8 mouse cellular contexts compared by ENCODE assay signal in genomic region chr9:111690484-111690855, GRCm38 (mm10). TPM values are rescaled to one million over a fixed set of nuclear protein-coding genes. Genes with fewer than 3 reads are reported as not detected.
A peak's percentile ranks its signal among the peaks of the same experiment; 100 is the strongest.
DNase-seq lines count a peak whose midpoint lies in the region; ATAC-seq and TF ChIP-seq lines count a peak whose summit lies in the region.

No protein-coding gene starts in this region.

- 9% methylated on average over 6 of the region's 6 CpGs for WGBS in lung, embryonic 14.5 days
- WGBS in forebrain, embryonic 15.5 days = 10% methylated on average over 6 of the region's 6 CpGs
- 9% methylated on average over 6 of the region's 6 CpGs for WGBS in liver, embryonic 12.5 days (ENCODE audit: insufficient replicate concordance)
- WGBS in stomach, embryonic 14.5 days = 8% methylated on average over 6 of the region's 6 CpGs

- H3K36me3 ChIP-seq in lung, embryonic 14.5 days (ENCODE audit: insufficient read depth) = no peaks in the 10 kb centered on the region
- H3K36me3 ChIP-seq in forebrain, embryonic 15.5 days = no peaks in the 10 kb centered on the region
- H3K36me3 ChIP-seq in liver, embryonic 12.5 days = no peaks in the 10 kb centered on the region
- no peaks in the 10 kb centered on the region for H3K36me3 ChIP-seq in stomach, embryonic 14.5 days (ENCODE audit: control insufficient read depth, insufficient read depth, low read length)

- TF ChIP-seq CTCF in lung, embryonic 14.5 days (IDR thresholded peaks at IDR 0.05; ENCODE audit: low read depth) = no peak

- peak overlapping the region; percentile 88 for H3K4me2 ChIP-seq in lung, embryonic 14.5 days
- peak overlapping the region; percentile 89 for H3K4me2 ChIP-seq in forebrain, embryonic 15.5 days (replicated peaks)
- H3K4me2 ChIP-seq in liver, embryonic 12.5 days = peak overlapping the region; percentile 69
- peak overlapping the region; percentile 80 for H3K4me2 ChIP-seq in stomach, embryonic 14.5 days (replicated peaks; ENCODE audit: low read depth, low read length)

- DNase-seq in lung, embryonic 14.5 days = no peak
- DNase-seq in lung, postnatal 10 days = no peak
- no peak for DNase-seq in MN1 (ENCODE audit: low spot score)
- DNase-seq in ovary, postnatal 10 days (ENCODE audit: low spot score) = no peak
- DNase-seq in urinary bladder, postnatal 25 days (ENCODE audit: low spot score) = no peak

- no peak overlapping the region for H3K27ac ChIP-seq in lung, embryonic 14.5 days (ENCODE audit: low read depth)
- H3K27ac ChIP-seq in forebrain, embryonic 15.5 days (replicated peaks) = no peak overlapping the region
- H3K27ac ChIP-seq in liver, embryonic 12.5 days = no peak overlapping the region
- no peak overlapping the region for H3K27ac ChIP-seq in stomach, embryonic 14.5 days (ENCODE audit: low read length)

- peaks cover 22% of the 10 kb centered on the region for H3K27me3 ChIP-seq in lung, embryonic 14.5 days (ENCODE audit: insufficient read depth, low read length)
- H3K27me3 ChIP-seq in forebrain, embryonic 15.5 days = no peaks in the 10 kb centered on the region
- peaks cover 27% of the 10 kb centered on the region for H3K27me3 ChIP-seq in liver, embryonic 12.5 days (replicated peaks)
- peaks cover 4% of the 10 kb centered on the region; the same call in 1 of the 2 replicates for H3K27me3 ChIP-seq in stomach, embryonic 14.5 days (ENCODE audit: control insufficient read depth, insufficient read depth, low read length)

- H3K4me3 ChIP-seq in lung, embryonic 14.5 days (ENCODE audit: low read depth, low read length) = peak overlapping the region; percentile 47
- H3K4me3 ChIP-seq in forebrain, embryonic 15.5 days = peak overlapping the region; percentile 51
- H3K4me3 ChIP-seq in liver, embryonic 12.5 days = peak overlapping the region; percentile 46
- peak overlapping the region; percentile 36 for H3K4me3 ChIP-seq in stomach, embryonic 14.5 days (ENCODE audit: low read depth, low read length)

- H3K4me1 ChIP-seq in lung, embryonic 14.5 days (ENCODE audit: insufficient read depth) = no peaks in the 10 kb centered on the region
- peaks cover 17% of the 10 kb centered on the region for H3K4me1 ChIP-seq in forebrain, embryonic 15.5 days
- no peaks in the 10 kb centered on the region for H3K4me1 ChIP-seq in liver, embryonic 12.5 days
- no peaks in the 10 kb centered on the region for H3K4me1 ChIP-seq in stomach, embryonic 14.5 days (ENCODE audit: control insufficient read depth, insufficient read depth, low read length)

- H3K9ac ChIP-seq in lung, embryonic 14.5 days = peak overlapping the region; percentile 26; the same call in 1 of the 2 replicates
- H3K9ac ChIP-seq in forebrain, embryonic 15.5 days (replicated peaks) = peak overlapping the region; percentile 57
- 0 out of 2 replicates have a peak overlapping the region, but pooled peaks have one; percentile 6 for H3K9ac ChIP-seq in liver, embryonic 12.5 days
- no peak overlapping the region for H3K9ac ChIP-seq in stomach, embryonic 14.5 days (replicated peaks; ENCODE audit: low read depth, low read length)

- no peaks in the 10 kb centered on the region for H3K9me3 ChIP-seq in lung, embryonic 14.5 days (ENCODE audit: low read depth, low read length)
- H3K9me3 ChIP-seq in forebrain, embryonic 15.5 days = no peaks in the 10 kb centered on the region
- no peaks in the 10 kb centered on the region for H3K9me3 ChIP-seq in liver, embryonic 12.5 days (replicated peaks)
- H3K9me3 ChIP-seq in stomach, embryonic 14.5 days (ENCODE audit: control insufficient read depth, low read depth, low read length) = no peaks in the 10 kb centered on the region

- ATAC-seq in lung, embryonic 14.5 days (ENCODE audit: insufficient read depth) = no peak
- peak; percentile 19; the same call in 1 of the 2 replicates for ATAC-seq in forebrain, embryonic 15.5 days (replicated peaks)
- ATAC-seq in liver, embryonic 12.5 days = no peak
- no peak for ATAC-seq in stomach, embryonic 14.5 days (ENCODE audit: insufficient number of reproducible peaks, insufficient read depth, low FRiP score, low read depth)

RNA-seq across cellular contexts. Expression of gene Stac, which starts 0.3 kb away (rescaled TPM):
- polyA plus RNA-seq in lung, embryonic 14.5 days (2014; fragmentation: Nextera tagmentation; extraction: Ambion mirVana) = 0.12 and 0.16 TPM in 2 replicates
- 3.5 and 4.0 TPM in 2 replicates for polyA plus RNA-seq in forebrain, embryonic 15.5 days (2015; fragmentation: Nextera tagmentation; extraction: Ambion mirVana)
- 0.17 and 0.53 TPM in 2 replicates for polyA plus RNA-seq in liver, embryonic 12.5 days (2016; fragmentation: Nextera tagmentation; extraction: Ambion mirVana)
- 2.6 and 6.8 TPM in 2 replicates for polyA plus RNA-seq in stomach, embryonic 14.5 days (2014; fragmentation: Nextera tagmentation; extraction: Ambion mirVana)
